Mouse (Mus musculus): ENCODE data around the gene 2310050C09Rik.

The 2310050C09Rik gene

DNA sequence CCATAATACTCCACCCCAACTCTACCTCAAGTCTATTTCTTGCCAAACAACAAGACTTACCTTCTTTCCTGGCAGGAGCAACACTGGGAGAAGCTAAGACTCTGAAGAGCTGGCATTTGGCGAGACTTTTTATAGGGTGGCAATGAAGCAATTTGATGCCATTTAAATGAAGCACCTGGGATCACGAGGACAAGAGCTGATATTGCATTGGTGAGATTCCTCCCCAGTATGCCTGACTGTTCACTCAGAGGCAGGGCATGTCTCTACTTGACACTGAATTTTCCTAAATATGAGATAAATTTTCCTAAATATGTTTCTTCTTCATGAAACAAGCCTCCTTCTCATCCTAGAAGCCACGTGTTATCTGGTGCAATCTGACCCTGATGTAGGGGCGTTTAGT, at the start of gene 2310050C09Rik:
2310050C09Rik (minus strand) TSS at position 101 of the 400 bp plus-strand sequence.
- DNase-seq: no peak

DNA sequence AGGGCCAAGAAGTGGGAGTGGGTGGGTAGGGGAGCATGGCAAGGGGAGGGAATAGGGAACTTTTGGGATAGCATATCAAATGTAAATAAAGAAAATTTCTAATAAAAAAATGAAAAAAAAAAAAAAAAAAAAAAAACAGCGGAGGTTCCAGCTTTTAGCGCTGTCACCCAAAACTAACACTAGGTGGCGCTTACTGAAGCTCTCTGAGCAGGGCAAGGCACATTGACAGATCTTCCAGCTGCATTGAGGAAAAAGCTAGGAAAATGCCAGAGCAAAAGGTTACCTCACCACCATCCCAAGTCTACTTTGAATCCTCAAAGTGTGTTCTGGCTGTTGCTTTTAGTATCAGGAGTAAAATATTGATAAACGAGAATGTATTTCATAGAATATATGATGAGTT, 37.6 kb upstream of the 2310050C09Rik start:
- DNase-seq: peak; percentile 15 to 45

- DNase-seq: no peak
Observed at GRCm38 (mm10) chr3:92905182-92905581, 35.2 kb upstream of the 2310050C09Rik start.

DNA sequence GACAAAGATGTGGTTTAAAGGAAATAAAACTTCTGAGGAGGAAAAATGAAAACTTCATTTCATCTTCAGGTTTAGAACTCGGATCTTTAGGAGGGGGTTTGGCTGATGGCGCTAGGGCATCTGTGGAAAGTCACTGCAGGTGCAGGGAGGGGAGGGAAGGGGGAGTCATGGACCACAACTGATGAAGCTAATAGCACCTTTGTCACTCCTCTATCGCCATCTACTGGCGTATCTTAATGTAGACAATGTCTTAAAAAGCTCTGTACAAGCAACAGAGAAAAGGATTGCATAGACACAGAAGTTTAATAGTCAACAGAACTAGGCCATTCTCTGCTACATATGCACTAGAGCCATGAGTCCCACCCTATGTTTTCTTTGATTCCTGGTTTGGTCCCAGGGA, 33.6 kb upstream of the 2310050C09Rik start:
- peak; percentile 9 to 10 for DNase-seq

GRCm38 (mm10) chr3:92902992-92903391, 33.0 kb upstream of the 2310050C09Rik start:
- DNase-seq: peak; percentile 16 to 39

DNA sequence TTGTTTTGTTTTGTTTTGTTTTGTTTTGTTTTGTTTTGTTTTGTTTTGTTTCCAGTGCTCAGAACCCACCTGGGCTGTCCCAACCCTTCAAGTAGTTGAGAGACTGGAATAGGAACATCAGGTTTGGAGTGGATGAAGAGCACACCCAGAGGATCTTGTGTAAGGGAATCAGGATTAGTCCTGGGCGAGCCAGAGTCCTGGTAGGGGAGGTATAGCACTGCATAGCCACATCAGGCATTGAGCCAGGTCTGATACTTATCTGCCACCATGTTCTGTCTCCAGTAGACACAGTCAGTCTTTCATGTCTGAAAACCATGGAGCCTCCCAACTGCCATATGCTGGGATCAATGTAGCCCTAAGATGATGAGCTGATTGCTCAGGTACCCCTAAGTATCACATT, 24.5 kb upstream of the 2310050C09Rik start:
- no peak for DNase-seq

DNA sequence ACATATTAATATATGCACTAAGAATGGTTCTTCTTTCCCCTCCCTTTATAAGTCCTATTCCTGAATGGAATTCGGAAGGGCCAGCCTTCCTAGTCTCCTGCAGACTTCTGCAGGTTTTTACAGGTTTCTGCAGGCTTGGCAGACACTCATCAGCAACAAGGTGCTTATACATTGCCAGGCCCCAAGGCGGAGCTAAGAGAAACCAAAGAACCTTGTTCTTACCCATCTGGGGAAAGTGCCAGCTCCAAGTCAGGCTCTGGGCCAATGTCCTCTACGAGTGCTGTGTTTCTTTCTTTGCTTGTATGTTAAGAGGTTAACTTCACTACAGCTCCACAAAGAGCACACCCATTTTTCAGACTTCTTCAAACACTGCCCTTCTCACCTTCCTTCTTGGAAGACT, 24.0 kb upstream of the 2310050C09Rik start:
- peak in 1 of 2 experiments; percentile 2 for DNase-seq

DNA sequence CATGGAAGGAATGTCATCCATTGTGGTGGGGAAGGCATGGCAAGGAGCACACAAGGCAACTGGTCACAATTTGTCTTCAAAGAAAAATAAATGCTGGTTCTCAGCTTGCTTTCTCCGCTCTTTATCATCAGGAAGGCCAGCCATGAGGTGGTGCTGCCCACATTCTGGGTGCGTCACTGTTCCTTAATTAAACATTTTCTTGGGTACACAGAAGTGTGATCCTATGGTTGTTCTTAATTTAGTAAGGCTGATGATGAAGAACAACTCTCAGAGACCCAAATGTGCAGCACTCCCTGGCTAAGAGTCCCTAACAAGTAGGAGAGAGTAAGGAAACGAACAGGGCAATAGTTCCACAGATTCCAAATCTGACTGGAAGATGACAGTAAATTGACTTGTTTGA, 4.2 kb upstream of the 2310050C09Rik start:
- DNase-seq: no peak

- no peak for DNase-seq
Observed at GRCm38 (mm10) chr3:92851186-92851585, 18.8 kb downstream of the 2310050C09Rik start, which contains the start of gene Lce1l. Gene Lce1l (minus strand): TSS chr3:92851286.

GRCm38 (mm10) chr3:92827108-92827507, 42.9 kb downstream of the 2310050C09Rik start, which contains the start of gene Kprp:
Gene Kprp (minus strand): TSS chr3:92827247.
- DNase-seq: no peak

- DNase-seq: no peak
Observed at GRCm38 (mm10) chr3:92825808-92826207, 44.2 kb downstream of the 2310050C09Rik start.
